ENCODE assay signal across 16 mouse cellular contexts in genomic region chr10:61533285-61533684, GRCm38 (mm10). TPM values are rescaled to one million over a fixed set of nuclear protein-coding genes. Genes with fewer than 3 reads are reported as not detected.
DNase-seq lines count a peak whose midpoint lies in the region; ATAC-seq lines count a peak whose summit lies in the region.
"Had no signal": no experiment of that assay in that cellular context is flagged by ENCODE, and none has a peak within 500 bp of the region (broad histone marks: within the 10 kb centered on the region; RNA-seq: fewer than 3 reads in every experiment).

No protein-coding gene starts in this region.

- H3K4me2 ChIP-seq in midbrain, embryonic 11.5 days, result no peak overlapping the region
- no peak overlapping the region for H3K4me2 ChIP-seq in midbrain, embryonic 16.5 days (ENCODE audit: low read length)
- H3K4me2 ChIP-seq in forebrain, embryonic 13.5 days, result no peak overlapping the region
- H3K4me2 ChIP-seq in neural tube, embryonic 15.5 days, result no peak overlapping the region
- no peak overlapping the region for H3K4me2 ChIP-seq in liver, embryonic 12.5 days
- H3K4me2 ChIP-seq: heart, embryonic 15.5 days; limb, embryonic 12.5 days had no signal

- peaks cover 32% of the 10 kb centered on the region for H3K4me1 ChIP-seq in midbrain, embryonic 11.5 days (ENCODE audit: control insufficient read depth, insufficient read depth, low read length)
- peaks cover 39% of the 10 kb centered on the region for H3K4me1 ChIP-seq in midbrain, embryonic 16.5 days (ENCODE audit: control insufficient read depth, insufficient read depth, low read length)
- H3K4me1 ChIP-seq in forebrain, embryonic 13.5 days, result peaks cover 50% of the 10 kb centered on the region
- peaks cover 33% of the 10 kb centered on the region for H3K4me1 ChIP-seq in limb, embryonic 10.5 days
- H3K4me1 ChIP-seq in neural tube, embryonic 15.5 days, result peaks cover 52% of the 10 kb centered on the region
- H3K4me1 ChIP-seq in liver, embryonic 12.5 days, result peaks cover 39% of the 10 kb centered on the region

- ATAC-seq in midbrain, embryonic 11.5 days (ENCODE audit: low FRiP score), result no peak
- ATAC-seq in midbrain, embryonic 16.5 days, result no peak
- ATAC-seq in forebrain, embryonic 13.5 days, result no peak
- no peak for ATAC-seq in neural tube, embryonic 15.5 days (ENCODE audit: low FRiP score)
- ATAC-seq in liver, embryonic 12.5 days, result no peak
- ATAC-seq: Patski had no signal

- peak; percentile 85 for DNase-seq in midbrain, embryonic 11.5 days (ENCODE audit: low spot score, missing footprints)
- no peak for DNase-seq in limb, embryonic 10.5 days (ENCODE audit: low spot score)
- no peak for DNase-seq in cerebellum, postnatal 25 days
- DNase-seq: cerebellum, postnatal 10 days; kidney, adult 18-20 months; kidney, postnatal 10 days; right cerebral cortex, postnatal 25 days had no signal

- no peaks in the 10 kb centered on the region for H3K36me3 ChIP-seq in midbrain, embryonic 11.5 days (ENCODE audit: control insufficient read depth, insufficient read depth, low read length)
- no peaks in the 10 kb centered on the region for H3K36me3 ChIP-seq in midbrain, embryonic 16.5 days (ENCODE audit: control insufficient read depth, insufficient read depth, low read length)
- H3K36me3 ChIP-seq in forebrain, embryonic 13.5 days (ENCODE audit: poor library complexity, severe bottlenecking), result peaks cover 9% of the 10 kb centered on the region; the same call in 1 of the 2 replicates
- H3K36me3 ChIP-seq in limb, embryonic 10.5 days, result peaks cover 11% of the 10 kb centered on the region
- 0 out of 2 replicates have a peak, but pooled peaks cover 5% of the 10 kb centered on the region for H3K36me3 ChIP-seq in neural tube, embryonic 15.5 days
- peaks cover 9% of the 10 kb centered on the region for H3K36me3 ChIP-seq in liver, embryonic 12.5 days
- H3K36me3 ChIP-seq: heart, embryonic 15.5 days had no signal

- H3K9ac ChIP-seq in midbrain, embryonic 11.5 days (ENCODE audit: low read length), result no peak overlapping the region
- H3K9ac ChIP-seq in midbrain, embryonic 16.5 days (ENCODE audit: low read depth, low read length), result no peak overlapping the region
- H3K9ac ChIP-seq in forebrain, embryonic 13.5 days, result no peak overlapping the region
- H3K9ac ChIP-seq in neural tube, embryonic 15.5 days (replicated peaks), result no peak overlapping the region
- H3K9ac ChIP-seq in liver, embryonic 12.5 days, result no peak overlapping the region
- H3K9ac ChIP-seq: heart, embryonic 15.5 days; limb, embryonic 12.5 days; liver, embryonic 14.5 days had no signal

- no peaks in the 10 kb centered on the region for H3K9me3 ChIP-seq in midbrain, embryonic 11.5 days (ENCODE audit: control insufficient read depth, low read length)
- no peaks in the 10 kb centered on the region for H3K9me3 ChIP-seq in midbrain, embryonic 16.5 days (replicated peaks; ENCODE audit: control insufficient read depth, low read length, poor library complexity, severe bottlenecking)
- no peaks in the 10 kb centered on the region for H3K9me3 ChIP-seq in forebrain, embryonic 13.5 days (replicated peaks)
- H3K9me3 ChIP-seq in limb, embryonic 10.5 days (replicated peaks), result no peaks in the 10 kb centered on the region
- no peaks in the 10 kb centered on the region for H3K9me3 ChIP-seq in neural tube, embryonic 15.5 days (replicated peaks)
- no peaks in the 10 kb centered on the region for H3K9me3 ChIP-seq in liver, embryonic 12.5 days (replicated peaks)
- H3K9me3 ChIP-seq: heart, embryonic 15.5 days; limb, embryonic 12.5 days had no signal

- H3K27ac ChIP-seq in midbrain, embryonic 11.5 days (ENCODE audit: low read depth, low read length), result 0 out of 2 replicates have a peak overlapping the region, but pooled peaks have one; percentile 10
- no peak overlapping the region for H3K27ac ChIP-seq in midbrain, embryonic 16.5 days (ENCODE audit: low read length)
- peak overlapping the region; percentile 95; the same call in 1 of the 2 replicates for H3K27ac ChIP-seq in forebrain, embryonic 13.5 days
- 0 out of 2 replicates have a peak overlapping the region, but pooled peaks have one; percentile 6 for H3K27ac ChIP-seq in limb, embryonic 10.5 days
- H3K27ac ChIP-seq in neural tube, embryonic 15.5 days (replicated peaks), result peak overlapping the region; percentile 56; the same call in 1 of the 2 replicates
- no peak overlapping the region for H3K27ac ChIP-seq in liver, embryonic 12.5 days
- H3K27ac ChIP-seq: liver, embryonic 14.5 days had no signal

- 61% methylated on average over 7 of the region's 7 CpGs for WGBS in midbrain, embryonic 11.5 days
- WGBS in midbrain, embryonic 16.5 days, result 40% methylated on average over 7 of the region's 7 CpGs
- 61% methylated on average over 7 of the region's 7 CpGs for WGBS in forebrain, embryonic 13.5 days
- 82% methylated on average over 7 of the region's 7 CpGs for WGBS in limb, embryonic 10.5 days
- WGBS in neural tube, embryonic 15.5 days, result 49% methylated on average over 7 of the region's 7 CpGs
- 78% methylated on average over 7 of the region's 7 CpGs for WGBS in liver, embryonic 12.5 days (ENCODE audit: insufficient replicate concordance)

- no peaks in the 10 kb centered on the region for H3K27me3 ChIP-seq in midbrain, embryonic 11.5 days (ENCODE audit: control insufficient read depth, insufficient read depth, low read length)
- H3K27me3 ChIP-seq in midbrain, embryonic 16.5 days (ENCODE audit: control insufficient read depth, insufficient read depth, low read depth, low read length), result no peaks in the 10 kb centered on the region
- no peaks in the 10 kb centered on the region for H3K27me3 ChIP-seq in forebrain, embryonic 13.5 days
- no peaks in the 10 kb centered on the region for H3K27me3 ChIP-seq in limb, embryonic 10.5 days (ENCODE audit: low read depth, poor library complexity, severe bottlenecking)
- H3K27me3 ChIP-seq in neural tube, embryonic 15.5 days (replicated peaks), result no peaks in the 10 kb centered on the region
- H3K27me3 ChIP-seq in liver, embryonic 12.5 days (replicated peaks), result no peaks in the 10 kb centered on the region
- H3K27me3 ChIP-seq: heart, embryonic 15.5 days; limb, embryonic 12.5 days; Patski had no signal

- no peak overlapping the region for H3K4me3 ChIP-seq in midbrain, embryonic 11.5 days (ENCODE audit: low read depth, low read length)
- no peak overlapping the region for H3K4me3 ChIP-seq in midbrain, embryonic 16.5 days (ENCODE audit: low read depth, low read length)
- H3K4me3 ChIP-seq in forebrain, embryonic 13.5 days, result no peak overlapping the region
- H3K4me3 ChIP-seq in limb, embryonic 10.5 days, result no peak overlapping the region
- H3K4me3 ChIP-seq in neural tube, embryonic 15.5 days (replicated peaks), result no peak overlapping the region
- no peak overlapping the region for H3K4me3 ChIP-seq in liver, embryonic 12.5 days
- H3K4me3 ChIP-seq: heart, embryonic 15.5 days; left cerebral cortex, adult 2 months; limb, embryonic 12.5 days had no signal

RNA-seq across cellular contexts. Expression of gene Lrrc20, which starts 57.7 kb away (rescaled TPM):
- polyA plus RNA-seq in midbrain, embryonic 11.5 days (2014; fragmentation: Nextera tagmentation; extraction: Ambion mirVana), result 9.8 and 11.3 TPM in 2 replicates
- 14.6 and 15.7 TPM in 2 replicates for polyA plus RNA-seq in midbrain, embryonic 16.5 days (2015; fragmentation: Nextera tagmentation; extraction: Ambion mirVana)
- 16.4 and 17.5 TPM in 2 replicates for polyA plus RNA-seq in forebrain, embryonic 13.5 days (2015; fragmentation: Nextera tagmentation; extraction: Ambion mirVana)
- polyA plus RNA-seq in limb, embryonic 10.5 days (2016; fragmentation: Nextera tagmentation; extraction: Ambion mirVana), result 10.9 and 11.4 TPM in 2 replicates
- 12.1 and 14.5 TPM in 2 replicates for polyA plus RNA-seq in neural tube, embryonic 15.5 days (2015; fragmentation: Nextera tagmentation; extraction: Ambion mirVana)
- polyA plus RNA-seq in liver, embryonic 12.5 days (2016; fragmentation: Nextera tagmentation; extraction: Ambion mirVana), result 9.1 and 10.2 TPM in 2 replicates

Comparison
In these comparisons a context has a peak if more than half of its experiments do, and no peak if none do; other contexts are left out.
1. H3K27ac ChIP-seq: peak in midbrain, embryonic 11.5 days (single experiment), forebrain, embryonic 13.5 days (single experiment), limb, embryonic 10.5 days (single experiment) and neural tube, embryonic 15.5 days (single experiment); none in midbrain, embryonic 16.5 days (single experiment) and liver, embryonic 12.5 days (single experiment).